Mouse (Mus musculus) cerebellum, adult 9-10 months (tissue): Measurements from ENCODE around the gene Rsl1d1.
"Not testable (repeated sequence)": the region's sequence is repeated elsewhere in the genome, so short reads cannot be mapped to it uniquely, and the experiment has no call there.

Experiments used
- DNase-seq: peaks from one replicate; pipeline ENCODE4 v3.0.0; 2022

Gene Rsl1d1

DNA sequence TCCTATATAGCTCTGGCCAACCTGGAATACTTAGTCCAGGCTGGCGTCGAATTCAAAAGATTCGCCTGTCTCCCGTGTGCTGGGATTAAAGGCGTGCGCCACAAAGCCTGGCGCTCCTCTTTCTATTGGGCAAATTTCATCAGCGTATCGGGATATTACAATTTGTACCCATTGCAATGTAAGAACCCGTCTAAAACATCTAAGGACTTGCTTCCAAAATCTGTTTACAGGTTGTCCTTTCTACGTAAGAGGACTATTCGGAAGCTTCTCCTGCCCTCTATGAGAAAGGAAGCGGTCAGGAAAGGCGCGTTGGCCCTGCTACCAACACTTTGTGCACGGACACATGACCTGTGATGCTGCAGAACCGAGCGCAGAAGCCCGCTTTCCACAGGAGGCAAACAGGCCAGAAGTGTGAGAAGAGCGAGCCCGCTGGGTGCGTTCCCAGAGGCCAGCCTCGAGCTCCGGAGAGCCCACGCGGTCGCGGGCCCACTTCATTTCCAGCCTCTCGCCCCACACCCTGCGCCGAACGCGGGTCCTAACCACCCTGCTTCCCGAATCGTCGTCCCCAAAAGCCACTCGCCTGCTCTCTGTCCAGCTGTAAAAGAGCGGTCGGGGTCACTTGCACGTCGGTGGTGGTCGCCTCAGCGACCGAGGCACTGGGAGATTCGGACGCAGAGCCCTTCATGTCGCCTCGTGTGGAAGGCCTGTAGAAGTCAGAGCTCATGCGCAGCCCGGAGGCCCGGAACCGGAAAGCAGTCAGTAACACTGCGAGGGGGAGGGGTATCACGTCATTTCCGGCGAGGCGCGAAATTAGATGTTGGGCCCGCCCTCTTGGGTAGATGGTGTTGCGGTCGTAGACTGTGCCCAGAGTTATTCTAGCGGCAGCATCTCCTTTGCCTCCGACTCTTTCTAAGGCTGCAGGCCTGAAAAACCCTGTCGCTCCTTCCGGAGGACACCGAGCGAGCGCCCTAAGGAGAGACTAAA, at the start of gene Rsl1d1:
Rsl1d1 (minus strand) TSS at position 761 of the 984 bp plus-strand sequence.
- peak; percentile 90 for DNase-seq

DNA sequence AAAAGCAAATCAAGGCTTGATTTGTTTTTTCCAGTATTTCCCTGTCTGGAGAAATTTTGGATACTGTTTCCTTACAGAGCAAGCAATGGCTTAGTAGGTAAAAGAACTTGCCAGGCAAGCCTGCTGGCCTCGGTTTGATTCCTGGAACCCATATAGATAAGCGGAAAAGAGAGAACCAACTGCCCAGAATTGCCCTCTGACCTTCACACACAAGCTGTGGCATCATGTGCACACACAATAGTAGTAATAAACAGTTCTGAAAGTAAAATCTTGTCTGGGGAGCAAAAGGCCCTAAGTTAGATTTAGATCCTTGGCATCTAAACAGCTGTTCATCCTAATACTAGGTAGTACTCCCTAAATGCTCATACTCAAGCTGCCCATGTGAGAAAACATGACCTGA, 44.7 kb upstream of the Rsl1d1 start:
- no peak for DNase-seq

DNA sequence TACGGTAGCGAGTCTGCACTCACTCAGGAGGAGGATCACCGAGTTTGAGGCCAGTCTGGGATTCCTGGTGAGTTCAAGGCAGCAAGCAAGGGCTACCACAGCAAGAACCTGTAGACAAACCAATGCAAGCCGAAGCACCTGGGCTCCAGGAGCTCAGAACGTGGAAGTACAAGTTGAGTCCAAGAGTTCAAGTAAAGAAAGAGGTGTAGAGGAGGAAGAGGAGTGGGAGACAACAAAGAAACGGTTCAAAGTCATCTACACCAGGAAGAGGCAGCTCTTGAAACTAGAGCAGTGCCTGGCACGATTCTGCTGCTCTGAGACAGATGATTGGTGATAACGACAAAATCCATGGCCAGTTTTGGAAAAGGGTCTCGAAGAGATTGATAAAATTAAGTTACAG, 42.6 kb upstream of the Rsl1d1 start:
- no peak for DNase-seq

DNA sequence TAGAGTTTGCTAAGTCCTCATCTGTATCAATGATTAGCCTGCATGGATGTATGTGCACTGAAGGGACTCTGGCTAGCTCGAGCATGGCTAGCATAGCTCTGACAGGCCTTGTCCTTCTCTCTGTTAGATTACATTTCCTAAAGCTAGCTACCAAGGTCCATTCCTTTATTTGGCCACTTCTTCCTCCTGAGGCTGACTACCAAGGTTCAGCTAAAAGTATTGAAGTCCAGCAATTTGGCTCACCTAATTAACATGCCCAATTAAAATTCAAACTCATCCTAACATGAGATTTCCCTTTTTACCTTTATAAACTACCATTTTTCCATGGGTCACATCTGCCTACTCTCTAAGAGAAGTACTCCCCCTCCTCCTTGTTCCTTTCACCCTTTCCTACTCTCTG, 39.3 kb upstream of the Rsl1d1 start:
- DNase-seq = no peak

DNA sequence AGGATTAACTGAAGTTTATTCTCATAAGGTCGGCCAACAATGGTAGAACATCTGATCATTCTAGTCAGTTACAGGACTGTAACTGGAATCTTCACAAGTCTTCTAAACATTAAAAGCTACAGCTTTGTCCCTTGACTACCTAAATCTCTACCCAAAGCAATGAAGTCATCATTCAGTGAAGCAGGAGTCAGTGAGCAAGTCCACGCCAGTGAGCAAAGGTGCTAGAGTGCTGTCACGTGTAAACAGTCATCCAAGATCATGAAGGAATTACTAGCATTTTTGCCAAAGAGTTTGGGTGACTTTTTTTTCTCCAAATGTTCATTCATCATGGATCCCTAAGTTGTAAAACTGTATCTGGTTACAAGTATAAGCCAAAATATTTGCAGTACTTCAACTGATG, 14.7 kb upstream of the Rsl1d1 start:
- no peak for DNase-seq

DNA sequence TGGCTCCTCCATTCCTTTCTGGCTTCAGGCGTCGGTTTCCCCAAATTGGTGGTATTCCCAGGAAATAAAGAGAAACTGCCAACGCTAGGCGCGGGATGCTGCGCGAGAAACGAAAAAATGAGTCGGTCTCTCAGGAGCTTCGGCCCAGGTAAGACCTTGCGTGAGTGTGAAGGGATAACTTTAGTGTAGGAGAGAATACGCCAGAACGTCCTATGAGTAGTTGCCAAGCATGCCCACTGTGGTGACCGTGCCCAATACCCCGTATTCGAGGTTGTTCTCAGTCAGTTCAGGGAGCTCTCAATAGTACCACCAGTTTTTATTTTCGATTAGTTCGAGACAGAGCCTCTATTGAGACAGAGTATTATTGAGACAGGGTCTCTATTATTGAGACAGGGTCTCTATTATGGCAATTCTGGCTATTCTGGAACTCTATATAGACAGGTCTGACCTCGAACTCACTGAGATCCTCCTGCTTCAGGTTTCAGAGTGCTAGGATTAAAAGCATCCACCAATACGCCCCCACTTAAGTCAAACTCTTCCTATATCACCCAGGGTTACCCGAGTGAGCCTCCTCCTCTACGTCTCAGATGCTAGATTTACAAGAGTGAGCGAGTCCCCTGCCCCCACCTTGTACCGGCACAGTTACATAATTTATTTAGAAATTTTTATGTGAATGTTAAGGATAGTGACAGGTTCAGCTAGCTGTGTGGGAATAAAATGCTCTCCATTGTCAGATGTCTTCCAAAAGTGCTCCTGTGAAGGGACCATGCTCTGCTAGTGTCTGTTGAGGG, 664 bp upstream of the Rsl1d1 start:
- no peak for DNase-seq

DNA sequence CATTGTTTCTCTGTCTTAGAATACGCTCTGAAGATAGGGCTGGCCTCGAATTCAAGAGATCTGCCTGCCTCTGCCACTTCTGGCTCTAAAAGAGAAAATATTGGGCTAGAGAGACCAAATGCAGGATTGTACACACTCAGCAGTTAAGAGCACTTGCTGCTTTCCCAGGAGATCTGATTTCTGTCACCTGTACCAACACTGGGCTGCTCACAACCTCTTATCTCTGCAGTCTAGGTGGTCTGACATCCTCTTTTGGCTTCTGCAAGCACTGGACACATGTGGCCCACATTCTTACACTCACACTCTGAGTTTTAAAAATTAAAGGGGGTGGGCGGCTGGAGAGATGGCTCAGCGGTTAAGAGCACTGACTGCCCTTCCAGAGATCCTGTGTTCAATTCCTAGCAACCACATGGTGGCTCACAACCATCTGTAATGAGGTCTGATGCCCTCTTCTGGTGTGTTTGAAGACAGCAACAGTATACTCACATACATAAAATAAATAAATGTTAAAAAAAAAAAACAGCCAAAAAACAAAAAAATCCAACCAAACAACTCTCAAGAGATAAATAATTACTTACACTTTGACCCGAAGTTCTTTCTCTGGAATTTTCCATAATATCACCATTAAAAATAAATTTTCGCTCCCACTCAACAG, 1.3 kb downstream of the Rsl1d1 start:
- DNase-seq = no peak

DNA sequence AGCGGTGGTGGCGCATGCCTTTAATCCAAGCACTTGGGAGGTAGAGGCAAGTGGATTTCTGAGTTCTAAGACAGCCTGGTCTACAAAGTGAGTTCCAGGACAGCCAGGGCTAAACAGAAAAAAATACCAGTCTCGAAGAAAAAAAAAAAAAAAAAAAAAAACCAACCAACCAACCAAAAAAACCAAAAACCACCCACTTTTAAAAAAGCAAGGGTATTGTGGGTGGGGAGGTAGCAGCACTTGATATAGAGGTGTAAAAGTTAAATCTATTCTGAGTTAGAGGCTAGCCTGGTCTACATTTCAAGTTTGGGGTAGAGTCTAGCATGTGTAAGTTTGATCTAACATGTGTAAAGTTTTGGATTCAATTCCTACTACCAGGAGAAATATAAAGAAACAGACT, 2.9 kb downstream of the Rsl1d1 start:
- DNase-seq = no peak

DNA sequence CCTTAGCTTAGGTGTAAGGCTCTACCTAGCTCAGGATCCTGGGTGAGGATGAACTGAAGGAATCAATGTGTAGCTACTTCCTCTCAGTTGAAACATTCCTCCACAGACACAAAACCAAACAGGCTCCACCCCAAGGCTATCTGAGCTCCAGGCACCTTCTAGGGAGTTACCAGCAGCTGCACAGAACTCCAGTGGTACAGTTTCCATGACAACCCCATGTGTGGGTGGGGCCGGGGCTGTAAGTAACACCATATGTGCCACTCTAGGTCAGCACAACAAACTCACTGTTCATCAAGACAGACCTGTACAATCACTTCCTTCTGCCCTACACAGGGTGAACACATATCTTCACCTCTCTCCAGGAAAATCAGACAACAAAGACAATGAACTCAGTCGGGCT, 4.7 kb downstream of the Rsl1d1 start:
- DNase-seq = no peak

DNA sequence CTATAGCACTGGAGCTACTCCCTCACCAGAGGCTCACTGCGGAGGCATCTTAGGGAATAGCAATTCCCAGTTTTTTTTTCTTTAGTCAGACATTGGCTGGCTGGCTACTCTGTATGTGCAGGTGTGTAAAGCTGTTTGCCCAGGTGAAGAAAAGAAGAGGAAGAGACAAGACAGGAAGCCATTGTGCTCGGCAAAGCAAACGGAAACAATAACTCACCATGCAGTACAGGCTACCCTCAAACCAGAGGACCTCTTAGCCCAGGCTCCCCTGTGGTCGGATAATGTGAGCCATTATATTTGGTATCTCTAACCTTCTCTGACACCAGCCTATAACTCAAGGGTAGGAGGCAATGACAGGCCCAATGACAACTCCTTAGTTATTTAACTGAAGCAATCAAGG, 6.1 kb downstream of the Rsl1d1 start:
- no peak for DNase-seq

DNA sequence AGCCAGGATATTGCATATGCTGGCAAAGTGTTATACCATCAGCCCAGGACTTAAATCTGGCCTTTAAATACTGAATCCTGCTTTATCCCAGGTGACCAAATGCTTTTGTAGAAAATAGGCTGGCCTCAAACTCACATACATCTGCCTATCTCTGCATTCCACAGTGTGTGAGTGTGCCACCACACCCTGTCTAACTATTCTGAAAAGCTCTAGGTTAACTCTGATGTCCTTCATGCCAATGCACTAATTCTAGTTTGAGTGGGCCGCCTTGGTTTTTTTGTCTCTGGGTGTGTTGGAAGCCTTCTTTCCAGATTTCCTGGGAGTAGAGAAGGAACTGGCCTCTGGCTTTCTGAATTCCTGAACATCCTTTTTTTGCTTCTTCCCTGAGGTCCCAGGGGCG, 9.9 kb downstream of the Rsl1d1 start:
- DNase-seq = no peak

DNA sequence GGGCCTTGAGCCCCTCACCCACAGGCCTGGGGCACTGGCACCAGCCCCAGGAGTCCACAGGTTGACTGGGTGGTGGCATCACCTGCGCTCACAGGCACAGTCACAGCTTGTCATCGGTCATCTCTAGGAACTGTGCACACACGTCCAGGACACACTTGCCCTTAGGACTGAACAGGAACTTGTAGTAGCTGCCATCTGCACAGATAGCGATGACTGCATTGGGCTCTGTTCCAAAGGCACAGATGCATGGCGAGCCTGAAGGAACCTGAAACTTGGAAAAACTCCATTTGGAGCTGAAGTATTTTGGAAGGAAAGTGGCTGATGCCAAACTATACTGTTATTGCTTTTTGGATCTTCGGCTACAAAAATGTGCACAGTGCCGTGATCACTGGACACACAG, 13.0 kb downstream of the Rsl1d1 start:
- DNase-seq = peak; percentile 78

DNA sequence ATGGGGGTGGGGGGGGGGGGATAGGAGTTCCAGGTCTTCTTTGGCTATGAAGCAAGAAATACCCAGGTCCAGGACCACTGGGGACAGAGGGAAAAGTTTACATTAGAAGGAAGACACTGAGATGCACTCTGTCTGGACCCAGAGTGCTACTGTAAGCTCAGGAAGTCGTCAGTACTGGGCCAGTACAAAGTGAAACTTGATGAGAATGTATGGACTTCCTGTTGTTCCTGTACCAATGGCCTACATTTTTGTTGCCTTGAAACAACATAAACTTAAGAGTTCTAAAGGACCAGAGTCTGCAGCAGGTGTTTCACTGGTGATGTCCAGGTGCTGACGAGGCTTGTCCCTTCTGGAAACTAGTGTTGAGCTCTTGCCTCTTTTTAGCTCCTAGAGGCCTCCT, 25.7 kb downstream of the Rsl1d1 start:
- DNase-seq = no peak

DNA sequence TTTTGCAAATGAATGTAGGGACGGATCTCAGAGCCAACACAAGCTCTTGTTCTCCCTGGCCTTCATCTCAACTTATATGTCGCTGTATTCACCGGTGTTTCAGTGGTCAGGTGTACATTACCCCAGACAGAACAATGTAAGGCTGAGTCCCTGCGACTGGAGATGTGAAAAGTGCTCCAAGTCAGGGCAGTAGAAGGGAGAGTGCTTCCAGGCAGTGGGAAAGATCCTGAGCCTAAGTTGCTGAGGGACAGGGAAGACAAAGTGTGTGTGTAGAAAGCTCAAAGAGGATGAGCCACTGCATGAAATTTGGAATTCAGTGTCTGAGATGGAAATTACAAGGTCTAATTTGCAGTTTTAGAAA, 26.3 kb downstream of the Rsl1d1 start:
- DNase-seq = no peak

DNA sequence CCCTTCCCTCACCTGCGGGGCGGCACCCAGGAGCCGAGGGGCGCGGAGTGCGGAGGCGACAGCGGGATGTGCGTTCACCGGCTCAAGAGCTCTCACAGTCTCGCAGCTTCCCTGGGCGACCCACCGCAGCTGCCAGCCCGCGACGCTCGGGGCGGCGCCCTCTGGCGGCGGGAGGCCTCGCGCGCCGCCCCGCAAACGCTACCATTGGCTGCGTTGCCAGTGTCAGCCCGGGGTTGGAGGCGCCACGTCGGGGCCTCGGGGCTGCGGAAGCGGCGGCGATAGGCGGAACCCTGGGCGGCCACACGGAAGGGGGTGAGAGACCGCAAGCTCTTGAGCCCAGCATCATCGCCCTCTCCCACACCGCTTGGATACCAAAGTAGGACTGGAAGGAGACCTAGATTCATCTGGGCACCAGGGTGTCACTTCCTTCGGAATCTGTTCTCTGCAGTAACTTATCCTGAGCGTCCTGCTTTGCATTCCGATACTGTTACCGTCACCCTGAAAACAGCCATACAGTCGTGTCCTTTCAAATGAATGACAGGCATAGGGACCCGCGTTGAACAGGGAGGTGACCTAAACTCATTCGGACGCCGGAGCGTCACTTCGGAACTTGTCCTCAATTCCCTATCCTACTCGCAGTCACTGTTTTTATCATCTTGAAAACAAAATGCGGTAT, 26.8 kb downstream of the Rsl1d1 start, which contains the start of gene Zc3h7a:
Zc3h7a (minus strand) TSS at position 186 of the 676 bp plus-strand sequence.
- DNase-seq = peak; percentile 90

DNA sequence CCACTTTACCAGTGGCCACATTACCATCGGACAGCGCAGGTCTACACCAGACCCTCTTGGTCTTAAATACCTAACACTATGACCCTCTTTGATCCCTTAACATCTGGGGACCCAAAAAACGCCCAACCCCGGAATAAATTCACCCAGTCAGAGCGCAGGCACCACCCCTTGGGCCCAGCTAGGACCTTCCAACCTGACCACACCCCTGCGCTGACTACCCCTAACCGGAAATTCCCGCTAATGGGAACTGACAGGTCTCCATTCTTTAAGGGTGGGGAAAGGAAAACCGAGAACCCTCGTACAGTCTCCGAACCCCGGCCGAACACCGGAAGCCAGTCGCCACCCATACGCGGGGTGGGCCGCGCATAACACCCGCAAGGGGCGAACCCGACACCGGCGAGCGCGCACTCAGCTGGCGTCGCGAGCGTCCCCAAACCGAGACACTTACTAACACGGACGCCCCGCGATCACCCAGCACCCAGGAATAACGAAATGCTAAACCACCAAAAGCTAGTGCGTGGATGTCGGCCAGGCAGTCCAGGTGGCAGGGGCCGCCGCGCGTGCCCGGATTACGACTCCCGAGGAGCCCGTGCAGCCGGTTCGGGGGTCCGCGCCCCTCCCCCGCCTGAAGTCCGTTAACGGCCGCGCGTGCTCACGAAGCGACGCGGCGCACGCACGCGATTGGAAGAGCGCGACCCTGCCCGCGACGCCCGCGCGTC, 27.5 kb downstream of the Rsl1d1 start:
- DNase-seq = peak; percentile 67

DNA sequence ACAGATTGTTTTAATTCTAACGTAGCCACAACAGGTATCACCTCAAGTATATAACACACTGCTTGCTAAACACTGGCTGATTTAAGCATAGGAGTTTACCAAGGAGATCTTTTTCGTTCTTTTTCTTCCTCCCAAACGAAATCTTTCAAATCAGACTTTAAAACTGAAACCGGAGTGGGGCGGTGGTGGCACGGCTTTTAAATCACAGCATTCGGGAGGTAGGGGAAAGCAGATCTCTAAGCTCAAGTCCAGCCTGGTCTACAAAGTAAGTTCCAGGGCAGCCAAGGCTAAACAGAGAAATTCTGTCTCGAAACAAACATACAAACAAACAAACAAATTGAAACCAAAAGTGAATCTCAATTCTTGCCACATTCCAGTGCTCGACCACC, 28.0 kb downstream of the Rsl1d1 start:
- DNase-seq = no peak

DNA sequence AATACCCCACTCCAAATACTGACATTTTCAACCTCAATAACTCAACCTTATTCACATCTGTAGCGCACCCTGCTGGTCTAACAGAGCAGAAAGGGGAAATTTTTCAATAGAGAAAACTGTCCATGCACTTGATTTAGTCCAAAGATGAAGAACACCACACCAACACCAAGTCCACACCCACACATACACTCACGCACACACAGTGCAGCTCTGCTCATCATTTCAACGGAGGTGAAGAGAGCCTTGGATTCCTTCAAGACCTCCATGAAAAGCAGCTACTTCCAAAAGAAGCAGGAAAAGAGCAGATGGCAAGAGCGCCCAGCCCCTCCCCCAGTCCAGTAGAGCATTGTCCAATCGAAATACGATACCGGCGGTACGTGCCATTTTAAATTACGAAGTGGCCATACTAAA, 28.5 kb downstream of the Rsl1d1 start:
- DNase-seq = peak; percentile 70

DNA sequence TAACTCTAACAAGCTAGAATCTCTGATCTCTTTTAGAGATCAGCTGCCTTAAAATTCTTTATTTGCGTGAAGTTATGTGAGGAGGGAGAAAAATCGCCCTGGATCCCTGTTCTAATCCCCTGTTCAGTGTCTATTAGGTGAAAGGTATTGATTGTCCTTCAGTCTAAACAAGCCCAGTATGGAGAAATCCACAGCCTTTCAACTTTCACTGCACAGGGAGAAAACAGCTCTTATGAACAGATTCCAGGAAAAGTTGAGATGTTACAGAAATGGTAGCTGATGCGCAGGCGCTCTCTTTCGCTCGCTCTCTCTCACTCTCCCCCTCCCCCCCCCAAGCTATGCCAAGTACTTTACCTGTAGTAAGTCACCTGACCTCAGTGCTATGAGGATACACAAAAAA, 31.5 kb downstream of the Rsl1d1 start:
- no peak for DNase-seq

DNA sequence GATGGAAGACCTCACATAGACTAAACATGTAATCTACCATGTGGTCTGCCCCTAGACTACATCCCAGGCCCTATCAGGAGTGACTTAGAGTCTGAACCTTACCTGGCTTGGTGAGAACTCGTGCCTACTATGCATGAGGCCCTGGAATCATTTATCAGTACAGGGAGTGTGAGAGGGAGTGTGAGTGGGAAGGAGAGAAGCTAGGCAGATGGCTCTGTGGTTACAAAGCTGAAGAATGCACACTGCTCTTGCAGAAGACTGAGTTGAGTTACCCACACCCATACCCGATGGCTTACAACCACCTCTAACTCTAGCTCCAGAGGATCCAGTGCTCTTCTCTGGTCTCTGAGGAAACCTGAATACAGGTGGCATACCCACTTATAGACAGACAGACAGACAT, 36.7 kb downstream of the Rsl1d1 start:
- no peak for DNase-seq

DNA sequence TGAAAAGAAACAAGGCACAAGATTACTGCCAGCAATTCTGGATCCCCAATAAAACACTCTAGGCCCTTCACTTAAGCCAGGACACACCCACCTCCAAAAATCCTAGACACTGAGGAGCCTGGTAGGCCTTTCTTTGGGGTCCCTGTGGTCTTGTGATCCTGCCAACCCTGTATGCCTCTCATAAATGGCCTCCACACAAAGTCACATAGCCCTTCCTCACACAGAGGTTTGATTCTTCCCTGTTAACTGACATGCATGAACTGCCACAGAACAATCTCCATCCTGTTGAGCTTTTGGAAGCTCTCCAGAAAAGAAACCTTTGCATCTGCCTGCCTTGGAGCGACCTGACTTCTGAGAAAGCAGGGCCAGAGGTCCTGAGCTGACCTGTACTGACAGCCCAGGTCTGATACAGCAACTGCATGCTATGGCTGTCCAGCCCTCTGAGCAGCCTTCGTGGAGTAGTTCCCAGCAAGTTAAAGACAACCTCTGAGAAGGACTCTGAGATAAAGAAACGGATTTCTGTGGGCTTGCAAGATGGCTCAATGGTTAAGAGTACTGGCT, 38.4 kb downstream of the Rsl1d1 start:
- DNase-seq = peak; percentile 43

DNA sequence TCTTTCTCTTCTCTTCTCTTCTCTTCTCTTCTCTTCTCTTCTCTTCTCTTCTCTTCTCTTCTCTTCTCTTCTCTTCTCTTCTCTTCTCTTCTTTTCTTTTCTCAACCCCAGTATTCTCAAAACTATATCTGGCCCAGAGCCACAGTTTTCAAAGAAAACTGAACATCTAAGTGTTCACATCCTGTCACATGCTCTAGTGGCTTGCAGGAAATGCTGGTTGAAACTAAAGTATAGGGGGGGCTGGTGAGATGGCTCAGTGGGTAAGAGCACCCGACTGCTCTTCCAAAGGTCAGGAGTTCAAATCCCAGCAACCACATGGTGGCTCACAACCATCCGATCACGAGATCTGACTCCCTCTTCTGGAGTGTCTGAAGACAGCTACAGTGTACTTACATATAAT, 45.4 kb downstream of the Rsl1d1 start:
- DNase-seq = not testable (repeated sequence)
